Mouse (Mus musculus): ENCODE results near the gene Pcsk1n. TPM values are rescaled to one million over a fixed set of nuclear protein-coding genes. Genes with fewer than 3 reads are reported as not detected.
"Not testable (repeated sequence)": the region's sequence is repeated elsewhere in the genome, so short reads cannot be mapped to it uniquely, and the experiment has no call there.

Gene Pcsk1n
- polyA plus RNA-seq, 1 experiment = 1.4 TPM

DNA sequence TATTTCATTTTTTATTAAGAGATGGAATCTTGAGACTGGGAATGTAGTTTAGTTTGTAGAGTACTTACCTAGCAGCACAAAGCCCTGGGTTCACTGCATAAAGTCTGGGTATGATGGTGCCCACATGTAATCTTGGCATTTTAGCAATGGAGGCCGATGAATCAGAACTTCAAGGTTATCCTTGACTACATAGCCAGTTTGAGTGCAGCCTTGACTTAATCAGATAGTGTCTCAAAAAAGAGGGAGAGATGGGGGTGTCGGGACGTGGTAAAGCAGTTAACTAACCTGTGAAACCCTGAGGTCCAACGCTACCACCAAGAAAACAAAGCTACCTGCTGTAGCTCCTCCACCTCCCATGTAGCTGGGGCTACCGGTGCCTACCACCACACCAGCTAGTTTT lies 15.2 kb upstream of the Pcsk1n start:
- no peak for TF ChIP-seq GATA1 (IDR thresholded peaks at IDR 0.05; ENCODE audit: borderline replicate concordance, low read length)
- no peak for TF ChIP-seq FLI1 (IDR thresholded peaks at IDR 0.05; ENCODE audit: low read length)
- Histone ChIP-seq H3K9me3 (peaks cover 5% of the 10 kb centered on the region; the same call in 1 of the 2 replicates), H3K27me3 (replicated peaks) (no peaks in the 10 kb centered on the region), H3K4me3 (replicated peaks) (no peak overlapping the region), H3K4me1 (peaks cover 9% of the 10 kb centered on the region; the same call in 1 of the 2 replicates), H3K36me3 (replicated peaks; ENCODE audit: low read length) (peaks cover 49% of the 10 kb centered on the region)

DNA sequence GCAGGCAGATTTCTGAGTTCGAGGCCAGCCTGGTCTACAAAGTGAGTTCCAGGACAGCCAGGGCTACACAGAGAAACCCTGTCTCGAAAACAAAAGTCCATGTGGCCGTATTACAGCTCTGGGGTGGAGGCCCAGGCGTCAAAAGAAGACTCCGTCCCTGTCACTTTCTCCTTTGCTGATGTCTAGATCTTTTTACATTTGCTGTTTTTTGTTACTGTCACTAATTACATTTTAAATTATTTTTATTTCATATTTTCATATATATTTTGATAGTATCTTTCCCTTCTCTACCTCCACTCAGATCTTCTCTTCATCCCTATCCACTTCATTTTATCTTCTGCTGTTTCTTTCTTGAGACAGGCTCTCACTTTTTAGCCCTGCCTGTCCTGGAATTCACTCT lies 11.9 kb upstream of the Pcsk1n start, which contains the start of gene Gm10491:
TSS of gene Gm10491 (minus strand) at position 101 of the 400 bp plus-strand sequence.
- Histone ChIP-seq H3K9me3 (peaks cover 3% of the 10 kb centered on the region; the same call in 1 of the 2 replicates), H3K4me3 (replicated peaks) (no peak within 1 kb of the TSS), H3K36me3 (replicated peaks; ENCODE audit: low read length) (peaks cover 42% of the 10 kb centered on the region), H3K27me3 (replicated peaks) (no peaks in the 10 kb centered on the region), H3K4me1 (no peaks in the 10 kb centered on the region)
- TF ChIP-seq FLI1 (IDR thresholded peaks at IDR 0.05; ENCODE audit: low read length) = no peak
- no peak for TF ChIP-seq GATA1 (IDR thresholded peaks at IDR 0.05; ENCODE audit: borderline replicate concordance, low read length)

DNA sequence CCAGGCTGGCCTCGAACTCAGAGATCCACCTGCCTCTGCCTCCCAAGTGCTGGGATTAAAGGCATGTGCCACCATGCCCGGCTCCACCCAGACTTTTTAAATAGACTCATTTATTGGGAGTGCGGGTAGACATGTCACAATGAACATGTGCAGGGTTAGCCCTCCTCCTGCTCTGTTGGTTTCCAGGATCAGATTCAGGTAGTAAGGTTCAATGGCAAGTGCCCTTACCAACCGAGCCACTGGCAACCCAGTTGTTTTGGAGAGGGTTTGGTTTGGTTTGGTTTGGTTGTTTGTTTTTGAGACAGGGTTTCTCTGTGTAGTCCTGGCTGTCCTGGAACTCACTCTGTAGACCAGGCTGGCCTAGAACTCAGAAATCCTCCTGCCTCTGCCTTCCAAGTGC lies 10.4 kb upstream of the Pcsk1n start, which contains the start of gene Gm10490:
TSS of gene Gm10490 (plus strand) at position 301 of the 400 bp plus-strand sequence.
- H3K36me3 ChIP-seq (replicated peaks; ENCODE audit: low read length) = peaks cover 29% of the 10 kb centered on the region
- H3K9me3 ChIP-seq; H3K4me1 ChIP-seq; H3K27me3 ChIP-seq (replicated peaks); H3K4me3 ChIP-seq (replicated peaks): not testable (repeated sequence)

DNA sequence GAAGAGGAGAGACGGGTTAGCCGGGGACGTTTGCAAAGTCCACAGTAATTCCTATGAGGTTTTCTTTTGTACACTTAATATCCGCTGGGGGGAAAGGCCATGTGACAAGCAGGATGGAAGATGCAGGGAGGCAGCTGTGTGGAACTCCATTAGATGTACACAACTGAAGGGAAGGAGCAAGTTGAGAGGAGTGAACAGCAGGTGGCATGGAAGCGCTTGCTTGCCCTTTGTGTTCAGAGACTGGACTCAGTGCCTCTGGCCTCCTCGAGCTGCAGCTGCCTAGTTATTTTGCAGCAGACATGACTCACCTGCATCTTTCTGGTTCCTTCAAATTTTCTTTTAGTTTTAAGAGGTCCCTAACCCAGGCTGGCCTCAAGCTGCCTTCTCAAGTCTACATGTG lies 9.1 kb upstream of the Pcsk1n start:
- peaks cover 3% of the 10 kb centered on the region; the same call in 1 of the 2 replicates for H3K9me3 ChIP-seq
- H3K4me3 ChIP-seq (replicated peaks) = no peak overlapping the region
- H3K4me1 ChIP-seq = no peaks in the 10 kb centered on the region
- H3K36me3 ChIP-seq (replicated peaks; ENCODE audit: low read length) = peaks cover 21% of the 10 kb centered on the region
- no peaks in the 10 kb centered on the region for H3K27me3 ChIP-seq (replicated peaks)
- TF ChIP-seq GATA1 (IDR thresholded peaks at IDR 0.05; ENCODE audit: borderline replicate concordance, low read length) (no peak), FLI1 (IDR thresholded peaks at IDR 0.05; ENCODE audit: low read length) (no peak)

DNA sequence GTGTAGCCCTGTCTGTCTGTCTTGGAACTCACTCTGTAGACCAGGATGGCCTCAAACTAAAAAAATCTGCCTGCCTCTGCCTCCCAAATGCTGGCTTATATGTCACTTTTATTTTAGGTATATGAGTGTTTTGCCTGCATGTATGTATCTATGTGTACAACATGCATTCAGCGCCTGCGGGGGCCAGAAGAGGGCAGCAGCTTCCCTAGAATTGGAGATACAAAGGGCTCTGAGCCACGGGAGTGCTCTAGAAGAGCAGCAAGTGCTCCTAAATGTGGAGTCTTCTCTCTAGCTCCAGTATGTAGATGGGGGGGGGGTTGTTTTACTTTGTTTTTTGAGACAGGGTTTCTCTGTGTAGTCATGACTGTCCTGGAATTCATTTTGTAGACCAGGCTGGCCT lies 4.0 kb upstream of the Pcsk1n start:
- H3K9me3 ChIP-seq; H3K4me3 ChIP-seq (replicated peaks); H3K36me3 ChIP-seq (replicated peaks; ENCODE audit: low read length): not testable (repeated sequence)
- Histone ChIP-seq H3K27me3 (replicated peaks) (peaks cover 20% of the 10 kb centered on the region), H3K4me1 (peaks cover 11% of the 10 kb centered on the region; the same call in 1 of the 2 replicates)

DNA sequence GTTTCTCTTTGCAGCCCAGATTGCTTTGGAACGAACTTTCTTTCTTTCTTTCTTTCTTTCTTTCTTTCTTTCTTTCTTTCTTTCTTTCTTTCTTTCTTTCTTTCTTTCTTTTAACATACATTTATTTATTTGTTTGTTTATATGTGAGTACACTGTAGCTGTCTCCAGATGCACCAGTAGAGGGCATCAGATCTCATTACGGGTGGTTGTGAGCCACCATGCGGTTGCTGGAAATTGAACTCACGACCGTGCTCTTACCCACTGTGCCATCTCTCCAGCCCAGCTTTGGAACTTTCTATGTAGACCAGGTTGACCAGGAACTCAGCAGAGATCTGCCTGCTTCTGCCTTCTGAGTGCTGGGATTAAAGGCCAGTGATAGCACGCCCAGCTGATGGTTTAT lies 1.7 kb upstream of the Pcsk1n start:
- H3K27me3 ChIP-seq (replicated peaks) = peaks cover 43% of the 10 kb centered on the region
- H3K36me3 ChIP-seq (replicated peaks; ENCODE audit: low read length); H3K4me3 ChIP-seq (replicated peaks); H3K9me3 ChIP-seq: not testable (repeated sequence)
- H3K4me1 ChIP-seq = peaks cover 29% of the 10 kb centered on the region

DNA sequence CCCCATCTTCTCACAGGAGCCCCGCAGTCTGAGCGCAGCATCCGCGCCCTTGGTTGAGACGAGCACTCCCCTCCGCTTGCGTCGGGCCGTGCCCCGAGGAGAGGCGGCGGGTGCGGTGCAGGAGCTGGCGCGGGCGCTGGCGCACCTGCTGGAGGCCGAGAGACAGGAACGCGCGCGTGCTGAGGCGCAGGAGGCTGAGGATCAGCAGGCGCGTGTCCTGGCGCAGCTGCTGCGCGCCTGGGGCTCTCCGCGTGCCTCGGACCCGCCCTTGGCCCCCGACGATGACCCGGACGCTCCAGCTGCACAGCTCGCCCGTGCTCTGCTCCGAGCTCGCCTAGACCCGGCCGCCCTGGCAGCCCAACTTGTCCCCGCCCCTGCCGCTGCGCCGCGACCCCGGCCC lies 2.4 kb downstream of the Pcsk1n start:
- Histone ChIP-seq H3K4me1 (peaks cover 32% of the 10 kb centered on the region), H3K36me3 (replicated peaks; ENCODE audit: low read length) (no peaks in the 10 kb centered on the region), H3K4me3 (replicated peaks) (peak overlapping the region; percentile 86), H3K27me3 (replicated peaks) (peaks cover 75% of the 10 kb centered on the region), H3K9me3 (peaks cover 19% of the 10 kb centered on the region)
- TF ChIP-seq FLI1 (IDR thresholded peaks at IDR 0.05; ENCODE audit: low read length) (no peak), GATA1 (IDR thresholded peaks at IDR 0.05; ENCODE audit: borderline replicate concordance, low read length) (no peak)

DNA sequence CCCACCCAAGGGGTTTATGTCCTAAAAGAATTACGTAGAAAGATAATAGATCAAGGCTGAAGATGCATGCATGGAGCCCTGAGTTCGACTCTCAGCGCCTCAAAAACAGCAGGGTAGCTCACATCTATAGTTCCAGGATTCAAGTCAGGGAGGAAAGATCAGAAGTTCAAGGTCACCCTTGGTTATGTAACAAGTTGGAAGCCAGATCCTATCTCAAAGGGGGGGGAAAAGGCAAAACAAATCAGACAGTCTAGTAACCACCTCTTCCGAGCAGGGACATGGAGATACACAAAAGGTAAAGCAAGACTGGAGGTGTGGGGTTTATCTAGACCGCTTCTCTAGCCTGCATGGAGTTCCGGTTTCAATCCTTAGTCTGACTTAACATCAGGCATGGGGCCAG lies 6.6 kb downstream of the Pcsk1n start:
- TF ChIP-seq GATA1 (IDR thresholded peaks at IDR 0.05; ENCODE audit: borderline replicate concordance, low read length) = no peak
- TF ChIP-seq FLI1 (IDR thresholded peaks at IDR 0.05; ENCODE audit: low read length) = no peak
- peaks cover 28% of the 10 kb centered on the region for H3K4me1 ChIP-seq
- peaks cover 21% of the 10 kb centered on the region for H3K9me3 ChIP-seq
- peaks cover 83% of the 10 kb centered on the region for H3K27me3 ChIP-seq (replicated peaks)
- H3K36me3 ChIP-seq (replicated peaks; ENCODE audit: low read length) = peaks cover 12% of the 10 kb centered on the region
- no peak overlapping the region for H3K4me3 ChIP-seq (replicated peaks)

DNA sequence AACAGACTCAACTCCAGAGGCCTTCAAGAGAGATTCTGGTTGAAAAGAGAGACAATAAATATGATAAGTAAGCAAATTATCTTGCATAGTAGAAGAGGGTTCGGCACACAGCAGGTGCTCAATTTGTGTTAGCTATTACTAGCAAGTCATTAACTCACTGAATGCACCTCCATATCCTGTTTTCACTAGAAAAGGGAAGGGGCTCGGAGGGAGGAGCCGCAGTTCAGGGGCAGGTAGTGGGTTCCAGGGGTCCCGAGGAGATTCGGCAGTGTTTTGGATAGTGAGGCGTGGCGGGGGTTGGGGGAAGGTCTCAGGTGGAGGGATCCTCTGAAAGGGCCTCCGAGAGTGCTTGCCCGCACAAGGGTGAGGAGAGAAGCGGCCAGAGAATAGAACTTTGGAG lies 7.5 kb downstream of the Pcsk1n start:
- TF ChIP-seq FLI1 (IDR thresholded peaks at IDR 0.05; ENCODE audit: low read length) (no peak), GATA1 (IDR thresholded peaks at IDR 0.05; ENCODE audit: borderline replicate concordance, low read length) (no peak)
- peaks cover 18% of the 10 kb centered on the region for H3K9me3 ChIP-seq
- peaks cover 78% of the 10 kb centered on the region for H3K27me3 ChIP-seq (replicated peaks)
- no peak overlapping the region for H3K4me3 ChIP-seq (replicated peaks)
- H3K36me3 ChIP-seq (replicated peaks; ENCODE audit: low read length) = peaks cover 19% of the 10 kb centered on the region
- H3K4me1 ChIP-seq = peaks cover 23% of the 10 kb centered on the region

DNA sequence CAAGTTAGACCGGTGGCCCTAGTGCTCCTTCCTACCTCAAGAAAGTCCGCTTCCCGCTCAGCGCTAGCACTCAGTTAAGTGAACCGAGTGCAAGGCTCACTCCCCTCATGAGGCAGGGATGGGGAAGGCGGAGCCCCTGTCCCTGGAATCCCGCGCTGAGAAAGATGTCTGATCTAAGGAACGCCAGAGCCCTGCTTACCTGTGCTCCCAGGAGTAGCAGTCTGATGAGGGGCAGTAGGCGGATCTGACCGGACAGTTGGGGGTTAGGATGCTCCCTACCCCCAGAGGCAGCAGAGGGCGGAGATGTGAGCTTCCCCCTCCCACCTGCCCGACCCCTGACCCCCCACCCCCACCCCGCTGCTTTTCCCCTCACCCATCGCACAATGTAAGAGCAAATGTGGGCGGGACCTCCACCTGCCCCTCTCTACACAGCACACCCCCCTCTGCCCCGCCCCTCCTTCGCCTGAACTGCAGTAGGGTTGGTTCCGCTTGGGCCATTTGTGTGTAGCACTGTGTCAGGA lies 8.7 kb downstream of the Pcsk1n start, which contains the start of gene Eras:
TSS of gene Eras (minus strand) at position 338 of the 521 bp plus-strand sequence.
- Histone ChIP-seq H3K4me1 (peaks cover 12% of the 10 kb centered on the region; the same call in 1 of the 2 replicates), H3K27me3 (replicated peaks) (peaks cover 66% of the 10 kb centered on the region), H3K36me3 (replicated peaks; ENCODE audit: low read length) (peaks cover 21% of the 10 kb centered on the region), H3K4me3 (replicated peaks) (peak within 1 kb of the TSS; percentile 44), H3K9me3 (peaks cover 13% of the 10 kb centered on the region)
- TF ChIP-seq FLI1 (IDR thresholded peaks at IDR 0.05; ENCODE audit: low read length) (no peak), GATA1 (IDR thresholded peaks at IDR 0.05; ENCODE audit: borderline replicate concordance, low read length) (no peak)

DNA sequence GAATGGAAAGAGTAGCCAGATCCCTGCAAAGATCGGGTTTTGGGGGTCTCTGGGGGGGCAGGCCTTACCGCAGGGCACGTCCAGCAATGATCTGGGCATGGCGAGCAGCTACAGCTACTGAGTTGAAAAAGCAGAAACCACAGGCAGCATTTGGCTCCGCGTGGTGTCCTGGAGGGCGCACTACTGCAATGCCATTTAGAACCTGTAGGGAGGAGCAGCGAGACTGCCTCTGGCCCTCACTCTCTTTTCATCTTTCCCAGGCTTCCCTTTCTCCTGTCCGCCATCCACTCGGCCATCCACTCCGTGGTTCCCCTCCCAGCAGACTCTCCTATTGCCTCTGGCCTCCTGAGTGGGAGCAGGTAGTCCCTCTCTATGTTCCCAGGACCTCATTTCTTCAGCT lies 17.3 kb downstream of the Pcsk1n start:
- Histone ChIP-seq H3K27me3 (replicated peaks) (no peaks in the 10 kb centered on the region), H3K9me3 (0 out of 2 replicates have a peak, but pooled peaks cover 3% of the 10 kb centered on the region), H3K4me3 (replicated peaks) (no peak overlapping the region), H3K4me1 (0 out of 2 replicates have a peak, but pooled peaks cover 3% of the 10 kb centered on the region), H3K36me3 (replicated peaks; ENCODE audit: low read length) (peaks cover 38% of the 10 kb centered on the region)
- TF ChIP-seq GATA1 (IDR thresholded peaks at IDR 0.05; ENCODE audit: borderline replicate concordance, low read length) (no peak), FLI1 (IDR thresholded peaks at IDR 0.05; ENCODE audit: low read length) (no peak)
